ENCODE assay signal across 10 mouse cellular contexts in the genomic region with DNA sequence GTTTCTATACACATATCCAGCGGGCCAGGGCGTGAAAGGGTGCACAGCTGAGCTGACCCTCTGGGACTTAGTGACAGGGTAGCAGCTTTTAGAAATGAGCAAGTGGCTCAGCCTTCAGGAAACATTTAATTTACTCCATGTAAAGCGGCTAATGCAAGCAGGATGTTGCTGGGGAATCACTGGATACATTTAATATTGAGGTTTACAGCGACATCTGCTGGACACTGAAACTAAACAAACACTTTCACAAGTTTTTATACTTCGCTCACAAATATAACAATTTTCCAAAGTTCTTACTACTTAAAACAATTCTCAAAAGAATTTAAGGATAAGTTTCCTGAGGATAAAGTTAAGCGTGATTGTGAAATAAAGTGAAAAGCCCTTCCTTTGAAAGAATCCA.
A peak's percentile ranks its signal among the peaks of the same experiment; 100 is the strongest.
DNase-seq lines count a peak whose midpoint lies in the region; ATAC-seq and TF ChIP-seq lines count a peak whose summit lies in the region.
"Had no signal": no experiment of that assay in that cellular context is flagged by ENCODE, and none has a peak within 500 bp of the region (broad histone marks: within the 10 kb centered on the region; RNA-seq: fewer than 3 reads in every experiment).

No protein-coding gene starts in this region.

- DNase-seq in heart, adult 2 months, result no peak
- DNase-seq in heart, adult 11 months, result no peak
- DNase-seq in midbrain, embryonic 11.5 days (ENCODE audit: low spot score, missing footprints), result no peak
- peak; percentile 54 for DNase-seq in adipocyte (ENCODE audit: low spot score)
- peak; percentile 71 for DNase-seq in naive thymus-derived CD4-positive, alpha-beta T cell, adult 2 months (ENCODE audit: low read depth)
- no peak for DNase-seq in cerebellum, postnatal 36 days
- no peak for DNase-seq in gastrocnemius, adult 18-20 months (ENCODE audit: low spot score)
- DNase-seq: layer of hippocampus, adult 9-11 months; thymus, adult 2 months had no signal

- peak; percentile 18; the same call in 1 of the 2 replicates for ATAC-seq in midbrain, embryonic 13.5 days
- no peak for ATAC-seq in midbrain, embryonic 11.5 days (ENCODE audit: low FRiP score)

- 74% methylated on average over 6 of the region's 6 CpGs for WGBS in heart, adult 2 months
- 83% methylated on average over 6 of the region's 6 CpGs for WGBS in midbrain, embryonic 13.5 days
- 79% methylated on average over 6 of the region's 6 CpGs for WGBS in midbrain, embryonic 11.5 days

- no peaks in the 10 kb centered on the region for H3K36me3 ChIP-seq in heart, adult 2 months (ENCODE audit: control insufficient read depth, insufficient read depth, low read length)
- H3K36me3 ChIP-seq in midbrain, embryonic 13.5 days, result peaks cover 89% of the 10 kb centered on the region
- peaks cover 23% of the 10 kb centered on the region for H3K36me3 ChIP-seq in midbrain, embryonic 11.5 days (ENCODE audit: control insufficient read depth, insufficient read depth, low read length)

- no peak overlapping the region for H3K27ac ChIP-seq in heart, adult 2 months
- H3K27ac ChIP-seq in midbrain, embryonic 13.5 days, result no peak overlapping the region
- no peak overlapping the region for H3K27ac ChIP-seq in midbrain, embryonic 11.5 days (ENCODE audit: low read depth, low read length)

- no peak for TF ChIP-seq POLR2A in heart, adult 2 months (IDR thresholded peaks at IDR 0.05; ENCODE audit: insufficient read depth, low read depth, low read length)

- H3K27me3 ChIP-seq in heart, adult 2 months (ENCODE audit: control insufficient read depth, insufficient read depth, low read length), result no peaks in the 10 kb centered on the region
- no peaks in the 10 kb centered on the region for H3K27me3 ChIP-seq in midbrain, embryonic 13.5 days
- no peaks in the 10 kb centered on the region for H3K27me3 ChIP-seq in midbrain, embryonic 11.5 days (ENCODE audit: control insufficient read depth, insufficient read depth, low read length)

- no peak overlapping the region for H3K9ac ChIP-seq in heart, adult 2 months (ENCODE audit: low read depth, low read length)
- no peak overlapping the region for H3K9ac ChIP-seq in midbrain, embryonic 13.5 days (replicated peaks)
- H3K9ac ChIP-seq in midbrain, embryonic 11.5 days (ENCODE audit: low read length), result no peak overlapping the region

- no peaks in the 10 kb centered on the region for H3K9me3 ChIP-seq in midbrain, embryonic 13.5 days
- H3K9me3 ChIP-seq in midbrain, embryonic 11.5 days (ENCODE audit: control insufficient read depth, low read length), result no peaks in the 10 kb centered on the region

- H3K4me3 ChIP-seq in heart, adult 2 months, result no peak overlapping the region
- no peak overlapping the region for H3K4me3 ChIP-seq in midbrain, embryonic 13.5 days (replicated peaks)
- no peak overlapping the region for H3K4me3 ChIP-seq in midbrain, embryonic 11.5 days (ENCODE audit: low read depth, low read length)

- TF ChIP-seq CTCF in heart, adult 2 months (IDR thresholded peaks at IDR 0.05), result peak; percentile 50

- intact Hi-C loops in heart, adult 2 months (cut with DNase I), result loop anchor here (2.0 kb wide), 2 partner anchors 101 to 193 kb away; no protein-coding TSS in a partner anchor

- no peaks in the 10 kb centered on the region for H3K79me2 ChIP-seq in heart, adult 2 months (replicated peaks; ENCODE audit: control insufficient read depth, insufficient read depth, low read length)

- TF ChIP-seq EP300 in heart, adult 2 months (IDR thresholded peaks at IDR 0.05; ENCODE audit: insufficient read depth, low read depth, low read length), result no peak

- H3K4me1 ChIP-seq in heart, adult 2 months (ENCODE audit: control insufficient read depth, insufficient read depth, low read length), result no peaks in the 10 kb centered on the region
- no peaks in the 10 kb centered on the region for H3K4me1 ChIP-seq in midbrain, embryonic 13.5 days (replicated peaks)
- no peaks in the 10 kb centered on the region for H3K4me1 ChIP-seq in midbrain, embryonic 11.5 days (ENCODE audit: control insufficient read depth, insufficient read depth, low read length)

- no peak overlapping the region for H3K4me2 ChIP-seq in midbrain, embryonic 13.5 days (replicated peaks)
- no peak overlapping the region for H3K4me2 ChIP-seq in midbrain, embryonic 11.5 days

Comparison
In these comparisons a context has a peak if more than half of its experiments do, and no peak if none do; other contexts are left out.
1. DNase-seq: peak in adipocyte (single experiment) and naive thymus-derived CD4-positive, alpha-beta T cell, adult 2 months (single experiment); none in heart, adult 2 months (0 of 2), heart, adult 11 months (single experiment), midbrain, embryonic 11.5 days (single experiment), cerebellum, postnatal 36 days (0 of 2) and gastrocnemius, adult 18-20 months (single experiment).